Mouse (Mus musculus): Measurements from ENCODE around the gene Tprkb.
"Not testable (repeated sequence)": the region's sequence is repeated elsewhere in the genome, so short reads cannot be mapped to it uniquely, and the experiment has no call there.

The Tprkb gene

GRCm38 (mm10) chr6:85972699-85973098, 61.0 kb downstream of the Tprkb start:
- intact Hi-C loops (cut with DNase I): no loop called here

GRCm38 (mm10) chr6:85973336-85973735, 61.7 kb downstream of the Tprkb start:
- intact Hi-C loops (cut with DNase I): no loop called here

GRCm38 (mm10) chr6:85974941-85975617, 63.4 kb downstream of the Tprkb start:
- intact Hi-C loops (cut with DNase I): no loop called here

GRCm38 (mm10) chr6:85975761-85976160, 64.1 kb downstream of the Tprkb start:
- intact Hi-C loops (cut with DNase I): no loop called here

- intact Hi-C loops (cut with DNase I): no loop called here
Observed at GRCm38 (mm10) chr6:85976242-85976641, 64.6 kb downstream of the Tprkb start.

- intact Hi-C loops (cut with DNase I): not testable (repeated sequence)
Observed at GRCm38 (mm10) chr6:85978736-85979135, 67.1 kb downstream of the Tprkb start.

Measured in adrenal gland (tissue).